Mouse (Mus musculus): ENCODE data around the gene Erf. TPM values are rescaled to one million over a fixed set of nuclear protein-coding genes. Genes with fewer than 3 reads are reported as not detected.

Erf gene
- polyA plus RNA-seq, 1 experiment from 2014 or later = 14.6 TPM

DNA sequence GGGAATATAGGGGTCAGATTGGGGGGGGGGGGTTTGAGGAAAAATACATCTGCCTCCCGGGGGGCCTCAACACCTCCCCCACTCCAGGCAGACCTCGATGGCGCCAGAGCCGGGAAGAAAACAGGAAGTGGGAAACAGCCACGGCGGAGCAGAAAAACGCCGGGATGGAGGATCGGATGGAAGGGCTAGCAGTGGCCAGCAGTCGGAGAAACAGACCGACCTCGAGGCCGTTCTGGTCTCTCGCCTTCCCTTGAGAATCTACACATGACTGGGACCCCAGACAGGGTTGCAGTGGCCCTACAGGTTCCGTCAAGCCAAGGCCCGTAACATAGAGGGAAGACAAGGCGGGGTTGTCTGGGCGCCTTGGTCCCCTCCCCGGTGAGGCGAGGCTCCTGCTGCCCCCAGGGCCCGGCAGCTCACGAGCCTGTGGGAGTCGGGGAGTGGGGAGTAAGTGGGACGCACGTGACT lies 1.7 kb downstream of the Erf start:
- peaks cover 34% of the 10 kb centered on the region for H3K4me1 ChIP-seq (replicated peaks; ENCODE audit: control insufficient read depth, insufficient read depth, low read length)
- peak overlapping the region; percentile 91 for H3K9ac ChIP-seq (ENCODE audit: low read length)
- H3K9me3 ChIP-seq (ENCODE audit: control insufficient read depth, low read length) = no peaks in the 10 kb centered on the region
- ATAC-seq (replicated peaks; ENCODE audit: low FRiP score) = no peak
- peak overlapping the region; percentile 76 for H3K4me2 ChIP-seq (ENCODE audit: low read depth, low read length, severe bottlenecking)
- DNase-seq (ENCODE audit: low spot score) = no peak
- H3K27me3 ChIP-seq (ENCODE audit: control insufficient read depth, insufficient read depth, low read length) = no peaks in the 10 kb centered on the region
- peak overlapping the region; percentile 68 for H3K4me3 ChIP-seq (ENCODE audit: low read depth, low read length)
- peaks cover 10% of the 10 kb centered on the region for H3K36me3 ChIP-seq (ENCODE audit: control insufficient read depth, insufficient read depth, low read length)
- peak overlapping the region; percentile 93 for H3K27ac ChIP-seq (ENCODE audit: low read depth, low read length)
- WGBS = 1% methylated on average over 24 of the region's 25 CpGs

DNA sequence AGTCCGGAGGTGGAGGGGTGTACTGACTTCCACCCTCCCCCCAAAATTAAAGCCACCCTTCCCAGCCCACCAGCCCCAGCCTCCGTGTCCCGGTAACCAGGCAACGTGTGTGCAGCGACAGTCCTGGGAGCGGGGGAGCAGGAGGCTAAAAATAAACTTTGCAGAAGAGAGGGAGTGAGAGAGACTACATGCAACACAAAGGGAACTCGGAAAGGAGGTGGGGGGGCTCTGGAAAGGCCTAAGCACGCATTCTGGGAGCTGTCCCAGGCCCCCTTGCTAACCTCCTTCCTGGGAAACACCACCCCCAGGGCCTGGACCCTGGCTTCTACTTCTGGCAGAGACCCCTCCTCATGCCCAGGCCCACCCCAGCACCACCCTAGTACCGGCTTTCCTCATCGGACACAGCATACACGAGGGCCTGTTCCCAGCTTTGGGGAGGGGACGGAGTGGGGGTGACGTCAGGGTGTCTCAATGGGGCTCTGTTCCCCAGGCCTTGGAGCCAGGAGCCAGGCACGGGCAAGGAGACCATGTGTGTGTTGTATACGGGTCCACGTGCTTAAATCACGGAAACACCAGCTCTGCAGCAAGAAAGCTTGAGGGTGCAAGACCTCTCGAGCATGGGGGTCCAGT lies 2.4 kb downstream of the Erf start:
- Histone ChIP-seq H3K4me3 (ENCODE audit: low read depth, low read length) (peak overlapping the region; percentile 68), H3K4me1 (replicated peaks; ENCODE audit: control insufficient read depth, insufficient read depth, low read length) (peaks cover 34% of the 10 kb centered on the region), H3K9ac (ENCODE audit: low read length) (peak overlapping the region; percentile 91), H3K9me3 (ENCODE audit: control insufficient read depth, low read length) (no peaks in the 10 kb centered on the region), H3K27me3 (ENCODE audit: control insufficient read depth, insufficient read depth, low read length) (no peaks in the 10 kb centered on the region), H3K36me3 (ENCODE audit: control insufficient read depth, insufficient read depth, low read length) (peaks cover 10% of the 10 kb centered on the region), H3K27ac (ENCODE audit: low read depth, low read length) (peak overlapping the region; percentile 93), H3K4me2 (ENCODE audit: low read depth, low read length, severe bottlenecking) (peak overlapping the region; percentile 76)
- peak; percentile 78 for DNase-seq (ENCODE audit: low spot score)
- peak; percentile 34 for ATAC-seq (replicated peaks; ENCODE audit: low FRiP score)
- under 1% methylated on average over 18 of the region's 18 CpGs for WGBS

DNA sequence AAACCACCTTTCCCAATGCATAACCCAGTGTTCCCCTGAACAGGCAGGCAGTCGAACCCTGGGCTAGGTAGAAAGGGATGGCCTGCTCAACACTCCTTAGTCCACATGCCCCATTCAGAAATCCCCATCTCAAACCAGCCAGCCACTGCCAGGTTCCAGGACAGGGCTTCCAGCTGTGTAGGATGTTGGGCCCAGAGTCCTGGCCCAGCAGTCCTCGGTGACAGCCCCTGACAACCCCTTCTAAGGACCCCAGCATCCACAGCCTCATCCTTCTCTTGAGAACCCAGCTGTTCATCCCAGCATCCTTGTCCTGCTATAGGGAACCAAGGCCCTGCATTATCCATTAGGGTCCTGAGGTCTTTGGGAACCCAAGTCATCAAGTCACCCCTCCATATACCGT lies 3.1 kb downstream of the Erf start:
- no peaks in the 10 kb centered on the region for H3K27me3 ChIP-seq (ENCODE audit: control insufficient read depth, insufficient read depth, low read length)
- DNase-seq (ENCODE audit: low spot score) = peak; percentile 55
- WGBS = 25% methylated on average over 3 of the region's 3 CpGs
- peaks cover 34% of the 10 kb centered on the region for H3K4me1 ChIP-seq (replicated peaks; ENCODE audit: control insufficient read depth, insufficient read depth, low read length)
- ATAC-seq (replicated peaks; ENCODE audit: low FRiP score) = no peak
- H3K4me2 ChIP-seq (ENCODE audit: low read depth, low read length, severe bottlenecking) = peak overlapping the region; percentile 76
- H3K9me3 ChIP-seq (ENCODE audit: control insufficient read depth, low read length) = no peaks in the 10 kb centered on the region
- peaks cover 12% of the 10 kb centered on the region for H3K36me3 ChIP-seq (ENCODE audit: control insufficient read depth, insufficient read depth, low read length)
- H3K9ac ChIP-seq (ENCODE audit: low read length) = peak overlapping the region; percentile 91
- H3K27ac ChIP-seq (ENCODE audit: low read depth, low read length) = peak overlapping the region; percentile 93; the same call in 1 of the 2 replicates
- peak overlapping the region; percentile 68 for H3K4me3 ChIP-seq (ENCODE audit: low read depth, low read length)

GRCm38 (mm10) chr7:25246759-25247137 lies 3.8 kb downstream of the Erf start:
- no peaks in the 10 kb centered on the region for H3K27me3 ChIP-seq (ENCODE audit: control insufficient read depth, insufficient read depth, low read length)
- DNase-seq (ENCODE audit: low spot score) (peak; percentile 51), ATAC-seq (replicated peaks; ENCODE audit: low FRiP score) (no peak)
- H3K9ac ChIP-seq (ENCODE audit: low read length) = peak overlapping the region; percentile 39
- H3K4me2 ChIP-seq (ENCODE audit: low read depth, low read length, severe bottlenecking) = peak overlapping the region; percentile 76
- H3K27ac ChIP-seq (ENCODE audit: low read depth, low read length) = peak overlapping the region; percentile 18; the same call in 1 of the 2 replicates
- H3K4me1 ChIP-seq (replicated peaks; ENCODE audit: control insufficient read depth, insufficient read depth, low read length) = peaks cover 31% of the 10 kb centered on the region
- H3K36me3 ChIP-seq (ENCODE audit: control insufficient read depth, insufficient read depth, low read length) = peaks cover 12% of the 10 kb centered on the region
- H3K9me3 ChIP-seq (ENCODE audit: control insufficient read depth, low read length) = no peaks in the 10 kb centered on the region
- WGBS = 73% methylated on average over 4 of the region's 4 CpGs
- 0 out of 2 replicates have a peak overlapping the region, but pooled peaks have one; percentile 68 for H3K4me3 ChIP-seq (ENCODE audit: low read depth, low read length)

- Histone ChIP-seq H3K4me2 (ENCODE audit: low read depth, low read length, severe bottlenecking) (no peak overlapping the region; the same call in 1 of the 2 replicates), H3K36me3 (ENCODE audit: control insufficient read depth, insufficient read depth, low read length) (peaks cover 12% of the 10 kb centered on the region), H3K4me1 (replicated peaks; ENCODE audit: control insufficient read depth, insufficient read depth, low read length) (peaks cover 27% of the 10 kb centered on the region), H3K27ac (ENCODE audit: low read depth, low read length) (no peak overlapping the region), H3K4me3 (ENCODE audit: low read depth, low read length) (no peak overlapping the region), H3K27me3 (ENCODE audit: control insufficient read depth, insufficient read depth, low read length) (no peaks in the 10 kb centered on the region), H3K9ac (ENCODE audit: low read length) (no peak overlapping the region), H3K9me3 (ENCODE audit: control insufficient read depth, low read length) (no peaks in the 10 kb centered on the region)
- WGBS = 86% methylated on average over 20 of the region's 20 CpGs
- ATAC-seq (replicated peaks; ENCODE audit: low FRiP score) = no peak
- DNase-seq (ENCODE audit: low spot score) = peak; percentile 53
Measured at GRCm38 (mm10) chr7:25246079-25246758, 4.3 kb downstream of the Erf start.

DNA sequence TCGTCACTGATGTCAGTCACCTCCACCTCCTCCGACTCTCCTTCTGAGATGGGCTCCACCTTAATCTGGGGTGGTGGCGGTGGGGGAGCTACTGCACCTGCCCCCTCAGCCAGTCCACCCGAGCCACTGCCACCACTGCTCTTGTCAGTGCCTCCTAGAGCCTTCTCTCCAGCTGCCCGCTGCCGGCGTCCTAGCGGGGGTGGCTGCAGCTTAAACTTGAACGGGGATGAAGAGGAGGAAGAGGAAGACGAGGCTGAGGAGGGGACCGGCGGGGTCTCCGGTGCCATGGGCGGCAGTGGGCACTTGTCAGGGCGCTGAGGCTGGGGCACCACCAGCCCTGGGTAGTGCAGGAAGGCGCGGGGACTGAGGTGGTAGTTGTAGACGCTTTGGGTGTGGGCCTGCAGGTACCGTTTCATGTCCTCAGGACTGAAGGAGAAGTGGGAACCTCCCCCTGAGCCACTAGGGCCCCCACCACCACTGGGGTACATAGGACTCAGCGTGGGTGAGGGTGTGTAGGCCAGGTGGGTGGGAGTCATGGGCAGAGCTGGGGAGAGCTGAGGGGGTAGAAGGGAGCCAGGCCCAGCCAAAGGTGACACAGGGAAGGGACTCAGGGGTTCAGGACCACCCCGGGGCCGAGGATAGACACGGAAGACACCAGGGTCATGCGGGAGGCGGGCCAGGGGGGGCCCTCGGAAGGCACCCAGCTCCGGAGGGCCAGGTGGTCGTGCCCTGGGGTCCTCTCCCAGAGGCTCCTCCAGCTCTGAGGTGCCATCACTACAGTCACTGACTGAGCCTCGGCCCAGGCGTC lies 5.8 kb downstream of the Erf start:
- peak; percentile 53 for DNase-seq (ENCODE audit: low spot score)
- Histone ChIP-seq H3K9ac (ENCODE audit: low read length) (no peak overlapping the region), H3K27me3 (ENCODE audit: control insufficient read depth, insufficient read depth, low read length) (no peaks in the 10 kb centered on the region), H3K4me2 (ENCODE audit: low read depth, low read length, severe bottlenecking) (no peak overlapping the region), H3K27ac (ENCODE audit: low read depth, low read length) (no peak overlapping the region), H3K4me3 (ENCODE audit: low read depth, low read length) (no peak overlapping the region), H3K9me3 (ENCODE audit: control insufficient read depth, low read length) (no peaks in the 10 kb centered on the region), H3K36me3 (ENCODE audit: control insufficient read depth, insufficient read depth, low read length) (peaks cover 12% of the 10 kb centered on the region), H3K4me1 (replicated peaks; ENCODE audit: control insufficient read depth, insufficient read depth, low read length) (peaks cover 25% of the 10 kb centered on the region)
- no peak for ATAC-seq (replicated peaks; ENCODE audit: low FRiP score)
- WGBS = 89% methylated on average over 30 of the region's 30 CpGs

DNA sequence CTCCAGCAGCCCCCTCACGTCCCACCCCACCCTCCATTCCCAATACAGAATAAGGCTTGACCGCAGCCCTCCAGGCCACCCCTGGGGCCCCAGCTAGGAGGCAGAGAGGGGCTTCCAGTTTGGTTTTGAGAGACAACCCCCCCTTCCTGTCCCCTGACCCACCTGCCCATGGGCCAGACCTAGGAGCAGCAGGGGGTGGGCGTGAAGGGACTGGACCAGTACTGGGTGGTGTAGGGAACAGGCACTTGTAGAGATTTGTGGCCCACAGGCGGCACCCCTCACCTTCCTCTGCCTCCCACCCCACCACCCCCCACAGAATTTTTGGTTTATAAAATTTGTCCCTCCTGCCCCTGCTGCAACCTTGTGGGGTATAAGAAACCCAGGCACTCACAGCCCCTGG lies 7.2 kb downstream of the Erf start:
- Histone ChIP-seq H3K27me3 (ENCODE audit: control insufficient read depth, insufficient read depth, low read length) (no peaks in the 10 kb centered on the region), H3K4me2 (ENCODE audit: low read depth, low read length, severe bottlenecking) (no peak overlapping the region), H3K9me3 (ENCODE audit: control insufficient read depth, low read length) (no peaks in the 10 kb centered on the region), H3K4me3 (ENCODE audit: low read depth, low read length) (no peak overlapping the region), H3K9ac (ENCODE audit: low read length) (no peak overlapping the region), H3K27ac (ENCODE audit: low read depth, low read length) (no peak overlapping the region), H3K36me3 (ENCODE audit: control insufficient read depth, insufficient read depth, low read length) (peaks cover 12% of the 10 kb centered on the region), H3K4me1 (replicated peaks; ENCODE audit: control insufficient read depth, insufficient read depth, low read length) (peaks cover 21% of the 10 kb centered on the region)
- ATAC-seq (replicated peaks; ENCODE audit: low FRiP score) (no peak), DNase-seq (ENCODE audit: low spot score) (peak; percentile 52)
- 91% methylated on average over 4 of the region's 4 CpGs for WGBS

DNA sequence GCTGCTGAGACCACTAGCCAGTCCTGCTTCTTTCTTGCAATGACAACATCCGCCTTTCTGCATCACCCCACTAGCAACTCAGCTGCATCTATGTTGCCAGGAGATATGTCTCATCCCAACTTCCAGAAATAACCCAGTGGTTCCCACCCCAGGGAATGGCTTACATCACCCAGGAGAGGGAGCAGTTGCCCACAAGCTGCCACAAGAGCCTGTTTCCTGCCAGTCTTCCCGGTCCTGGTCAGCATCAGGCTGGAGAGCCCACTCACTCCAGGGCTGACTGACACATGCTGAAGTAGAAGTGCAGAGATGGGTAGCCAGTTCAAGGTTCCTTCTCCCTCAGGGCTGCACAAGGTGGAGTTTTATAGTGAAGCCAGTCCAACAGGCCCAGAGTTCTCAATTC lies 9.5 kb downstream of the Erf start:
- ATAC-seq (replicated peaks; ENCODE audit: low FRiP score) (no peak), DNase-seq (ENCODE audit: low spot score) (peak; percentile 71)
- Histone ChIP-seq H3K4me2 (ENCODE audit: low read depth, low read length, severe bottlenecking) (no peak overlapping the region), H3K27me3 (ENCODE audit: control insufficient read depth, insufficient read depth, low read length) (no peaks in the 10 kb centered on the region), H3K4me3 (ENCODE audit: low read depth, low read length) (no peak overlapping the region), H3K4me1 (replicated peaks; ENCODE audit: control insufficient read depth, insufficient read depth, low read length) (peaks cover 2% of the 10 kb centered on the region; the same call in 1 of the 2 replicates), H3K9ac (ENCODE audit: low read length) (no peak overlapping the region), H3K36me3 (ENCODE audit: control insufficient read depth, insufficient read depth, low read length) (peaks cover 12% of the 10 kb centered on the region), H3K27ac (ENCODE audit: low read depth, low read length) (no peak overlapping the region), H3K9me3 (ENCODE audit: control insufficient read depth, low read length) (no peaks in the 10 kb centered on the region)
- 26% methylated on average over 2 of the region's 2 CpGs for WGBS

Measured in forebrain, embryonic 11.5 days (tissue).